Mouse (Mus musculus) gastrocnemius, adult 2 months (tissue): Measurements from ENCODE around the gene Pcx. TPM values are rescaled to one million over a fixed set of nuclear protein-coding genes. Genes with fewer than 3 reads are reported as not detected.
A peak's percentile ranks its signal among the peaks of the same experiment; 100 is the strongest.

Experiments
- DNase-seq: peaks from one replicate; pipeline ENCODE4 v3.0.0; 2022
- H3K27ac ChIP-seq: fragments of 200-600 bp; 2 replicates; pipeline ENCODE4 v1.8.1; 2022; ENCODE audit warnings: mild to moderate bottlenecking
- H3K4me3 ChIP-seq: fragments of 200-600 bp; 2 replicates; pipeline ENCODE4 v1.8.1; 2022; ENCODE audit warnings: mild to moderate bottlenecking, moderate library complexity
- CTCF ChIP-seq: fragments of 200-600 bp; IDR thresholded peaks from 2 replicates; pipeline ENCODE4 v1.8.1; 2022; ENCODE audit warnings: antibody characterized with exemption, mild to moderate bottlenecking, moderate library complexity
- intact Hi-C: fragments of 180-260 bp; cut with DNase I; formaldehyde crosslinking; loops from one replicate; pipeline ENCODE4 v1.15.1; 2025
- long read RNA-seq, 2 experiments: library from polyadenylated mRNA; stranded (forward); transcript quantifications; one replicate each; pipeline ENCODE4 v2.0.0; 2021
- total RNA-seq, 2 experiments: library from RNA; stranded (reverse); gene quantifications; 2 replicates each; pipeline ENCODE4 v1.2.3; 2021

Pcx gene
- 100 to 1,000 TPM in 1 of 2 experiments, 10 to 100 TPM in 1; 94.6 to 119 TPM for total RNA-seq
- long read RNA-seq, experiment 1, full-length matches to known transcripts: 148 of 244 reads
- long read RNA-seq, experiment 1, partial matches to known transcripts: 84 of 244 reads
- long read RNA-seq, experiment 1, other reads (novel, unspliced or antisense): 12 of 244 reads
- long read RNA-seq, experiment 2, full-length matches to known transcripts: 107 of 196 reads
- long read RNA-seq, experiment 2, partial matches to known transcripts: 77 of 196 reads
- long read RNA-seq, experiment 2, other reads (novel, unspliced or antisense): 12 of 196 reads

DNA sequence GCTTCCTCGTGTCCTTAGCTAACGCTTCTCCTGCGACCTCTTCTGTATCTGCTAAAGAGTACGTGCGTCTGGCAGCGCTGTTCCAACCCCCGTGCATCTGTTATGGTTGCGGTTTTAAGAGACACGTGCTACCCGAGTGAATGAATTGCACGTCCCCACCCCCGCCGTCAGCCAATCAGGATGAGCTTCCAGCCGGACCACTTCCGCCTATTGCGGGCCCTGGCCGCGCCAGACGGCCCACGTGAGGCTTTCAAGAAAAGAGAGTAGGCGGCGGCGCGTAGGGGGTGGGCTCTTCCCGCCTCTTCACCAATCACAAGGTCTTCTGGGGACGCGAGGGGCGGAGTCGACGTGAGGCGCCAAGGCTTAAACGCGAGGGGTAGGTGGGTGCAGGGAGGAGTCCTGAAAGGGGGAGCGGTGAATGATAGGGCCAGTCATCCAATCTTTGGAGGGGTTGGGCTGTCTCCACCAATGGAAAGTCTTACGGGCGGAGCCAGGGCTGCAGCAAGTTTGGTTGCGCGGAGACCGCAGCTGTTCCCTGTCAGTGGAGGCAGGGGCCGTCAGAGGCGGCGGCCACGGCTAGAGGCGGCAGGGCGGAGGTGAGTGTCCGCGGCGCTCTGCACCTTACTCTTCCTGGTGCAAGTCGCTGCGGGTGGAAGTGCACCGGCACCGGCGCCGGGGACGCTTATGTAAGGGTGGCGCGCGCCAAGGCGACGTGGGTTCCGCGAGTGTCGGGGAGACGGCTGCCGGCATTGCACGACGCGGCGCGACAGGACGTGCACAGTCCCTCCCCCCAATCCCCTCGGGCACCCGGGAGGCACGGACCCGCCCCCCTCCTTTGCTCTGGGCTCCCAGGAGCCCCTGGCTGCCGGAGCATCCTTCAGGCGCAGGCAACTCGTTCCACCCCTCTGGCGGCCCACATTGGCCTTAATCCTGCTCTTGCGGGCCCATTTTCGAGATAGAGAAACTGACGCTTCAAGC is at the start of gene Pcx:
Gene Pcx (plus strand): TSS at position 487 of the 978 bp plus-strand sequence.
- peak within 1 kb of the TSS; percentile 79 for H3K4me3 ChIP-seq
- H3K27ac ChIP-seq: peak within 1 kb of the TSS; percentile 98
- DNase-seq: peak; percentile 99
- intact Hi-C loops: loop anchor here (5.0 kb wide), 2 partner anchors 67 to 102 kb away; no protein-coding TSS in a partner anchor
- no peak for TF ChIP-seq CTCF

DNA sequence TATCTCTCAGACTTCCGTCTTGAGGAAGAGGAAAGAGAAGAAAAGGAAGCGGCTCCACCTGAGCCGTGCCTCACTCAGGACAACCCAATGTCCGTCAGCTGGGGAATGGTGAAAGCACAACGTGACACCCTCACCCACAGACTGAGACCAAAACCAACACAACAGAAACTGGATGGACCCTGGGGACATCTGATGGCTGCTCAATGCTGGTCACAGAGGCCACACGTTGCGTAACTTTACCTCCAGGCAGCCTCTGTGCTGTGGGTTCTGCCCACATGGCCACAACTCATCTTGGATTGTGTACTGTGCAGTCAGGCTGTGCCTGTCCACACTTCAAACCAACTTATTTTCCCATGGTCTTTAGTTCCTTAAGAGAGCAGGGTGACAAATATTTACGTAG is 48.3 kb upstream of the Pcx start:
- no peak overlapping the region for H3K4me3 ChIP-seq
- no peak for TF ChIP-seq CTCF
- intact Hi-C loops: no loop called here
- no peak overlapping the region for H3K27ac ChIP-seq
- DNase-seq: no peak

DNA sequence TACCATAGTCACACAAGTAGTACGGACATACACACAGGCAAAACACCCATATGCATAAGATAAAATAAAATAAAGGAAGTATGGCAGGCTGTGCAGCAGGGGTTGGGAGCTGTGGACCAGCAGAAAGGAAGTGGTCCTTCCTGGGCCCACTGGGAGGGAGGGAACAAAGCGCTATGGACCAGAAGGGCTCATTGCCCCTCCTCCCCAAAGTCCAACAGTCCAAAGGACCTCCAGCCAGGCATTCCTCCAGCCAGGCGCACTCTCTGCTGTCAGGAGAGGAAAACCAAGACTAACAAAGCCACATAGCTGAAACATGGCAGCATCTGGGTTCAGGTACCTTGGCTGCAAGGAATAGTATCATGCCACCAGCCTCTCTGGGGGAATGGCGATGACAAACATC is 45.6 kb upstream of the Pcx start:
- TF ChIP-seq CTCF: no peak
- Histone ChIP-seq H3K27ac (no peak overlapping the region), H3K4me3 (no peak overlapping the region)
- DNase-seq: no peak
- intact Hi-C loops: no loop called here

DNA sequence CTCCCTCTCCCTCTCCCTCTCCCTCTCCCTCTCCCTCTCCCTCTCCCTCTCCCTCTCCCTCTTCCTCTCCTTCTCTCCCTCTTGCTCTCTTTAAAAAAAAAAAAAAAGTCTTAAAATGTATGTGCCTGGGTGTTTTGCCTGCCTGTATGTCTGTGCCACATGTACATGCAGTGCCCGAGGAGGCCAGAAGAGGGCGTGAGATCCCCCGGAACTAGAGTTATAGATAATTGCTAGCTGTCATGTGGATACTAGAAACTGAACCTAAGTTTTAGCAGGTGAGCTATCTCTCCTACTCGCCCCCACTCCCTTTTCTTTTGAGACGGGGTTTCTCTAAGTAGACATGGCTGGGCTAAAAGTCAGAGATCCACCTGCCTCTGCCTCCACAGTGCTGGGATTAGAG is 41.9 kb upstream of the Pcx start:
- intact Hi-C loops: no loop called here
- Histone ChIP-seq H3K4me3 (no peak overlapping the region), H3K27ac (no peak overlapping the region)
- DNase-seq: no peak
- peak; percentile 41 for TF ChIP-seq CTCF

DNA sequence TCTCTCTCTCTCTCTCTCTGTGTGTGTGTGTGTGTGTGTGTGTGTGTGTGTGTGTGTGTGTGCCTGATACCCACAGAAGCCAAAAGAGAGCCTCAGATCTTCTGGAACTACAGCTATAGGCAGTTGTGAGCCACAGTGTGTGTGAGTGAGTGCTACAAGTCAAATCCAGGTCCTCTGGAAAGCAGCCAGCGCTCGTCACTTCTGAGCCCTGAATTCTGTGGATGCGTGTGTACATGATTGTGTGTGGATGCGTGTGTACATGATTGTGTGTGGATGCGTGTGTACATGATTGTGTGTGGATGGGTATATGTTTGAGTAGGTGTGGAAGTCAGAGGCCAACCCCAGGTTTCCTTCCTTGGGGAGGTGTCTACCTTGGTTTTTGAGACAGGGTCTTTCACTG is 36.7 kb upstream of the Pcx start:
- Histone ChIP-seq H3K27ac (no peak overlapping the region), H3K4me3 (no peak overlapping the region)
- intact Hi-C loops: no loop called here
- no peak for TF ChIP-seq CTCF
- no peak for DNase-seq

DNA sequence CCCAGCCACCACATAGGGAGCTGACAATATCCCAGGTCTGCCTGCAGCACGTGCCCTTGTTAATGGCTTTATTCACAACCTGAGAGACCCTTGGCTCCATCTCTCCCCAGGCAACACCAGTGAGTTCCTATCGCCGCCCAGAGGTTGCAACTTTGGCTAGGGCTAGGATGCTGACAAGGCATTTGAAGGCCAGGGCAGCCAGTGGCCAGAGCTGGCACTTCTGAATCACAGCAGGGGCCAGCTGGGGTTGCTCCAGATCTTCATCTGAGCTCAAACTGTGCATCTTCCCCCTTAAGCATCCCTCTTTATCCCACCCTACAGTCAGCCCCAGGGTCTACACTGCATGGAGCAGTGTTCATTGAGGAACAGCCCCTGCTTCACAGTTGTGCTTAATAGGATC is 35.5 kb upstream of the Pcx start:
- Histone ChIP-seq H3K27ac (no peak overlapping the region), H3K4me3 (no peak overlapping the region)
- peak; percentile 51 for DNase-seq
- intact Hi-C loops: no loop called here
- no peak for TF ChIP-seq CTCF

DNA sequence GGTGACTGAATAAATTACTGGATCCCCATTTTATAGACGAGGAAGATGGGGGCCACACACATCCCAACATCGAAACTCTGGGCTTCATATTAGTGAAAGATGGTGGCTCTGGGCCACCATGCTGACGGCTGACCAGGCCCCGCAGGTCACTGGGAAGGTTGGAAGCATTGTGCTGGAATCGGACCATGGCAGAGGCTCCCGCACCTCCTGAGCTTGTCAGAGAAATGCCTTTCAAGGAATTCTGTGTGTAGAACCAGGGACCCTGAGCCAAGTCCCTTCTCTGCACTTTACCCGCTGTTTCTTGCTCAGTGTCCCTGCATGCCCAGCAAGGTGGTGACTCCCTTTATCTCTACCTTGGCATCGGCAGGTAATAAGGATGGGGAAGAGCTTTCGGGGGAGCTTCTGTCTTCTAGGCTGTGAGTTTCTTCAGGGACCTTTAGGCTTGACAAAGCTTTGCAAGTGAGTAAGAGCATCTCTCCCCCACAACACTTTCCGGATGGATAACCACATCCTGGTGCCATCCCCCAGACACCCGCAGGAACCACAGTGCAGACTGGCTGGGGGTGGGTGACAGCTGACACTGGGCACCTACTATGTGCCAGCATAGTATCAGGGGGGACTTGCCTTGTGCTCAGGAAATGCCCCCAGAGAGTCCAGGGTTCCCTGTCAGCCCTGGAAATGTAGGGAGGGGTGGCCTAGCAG is 34.9 kb upstream of the Pcx start:
- Histone ChIP-seq H3K27ac (no peak overlapping the region), H3K4me3 (no peak overlapping the region)
- intact Hi-C loops: no loop called here
- no peak for TF ChIP-seq CTCF
- DNase-seq: no peak

DNA sequence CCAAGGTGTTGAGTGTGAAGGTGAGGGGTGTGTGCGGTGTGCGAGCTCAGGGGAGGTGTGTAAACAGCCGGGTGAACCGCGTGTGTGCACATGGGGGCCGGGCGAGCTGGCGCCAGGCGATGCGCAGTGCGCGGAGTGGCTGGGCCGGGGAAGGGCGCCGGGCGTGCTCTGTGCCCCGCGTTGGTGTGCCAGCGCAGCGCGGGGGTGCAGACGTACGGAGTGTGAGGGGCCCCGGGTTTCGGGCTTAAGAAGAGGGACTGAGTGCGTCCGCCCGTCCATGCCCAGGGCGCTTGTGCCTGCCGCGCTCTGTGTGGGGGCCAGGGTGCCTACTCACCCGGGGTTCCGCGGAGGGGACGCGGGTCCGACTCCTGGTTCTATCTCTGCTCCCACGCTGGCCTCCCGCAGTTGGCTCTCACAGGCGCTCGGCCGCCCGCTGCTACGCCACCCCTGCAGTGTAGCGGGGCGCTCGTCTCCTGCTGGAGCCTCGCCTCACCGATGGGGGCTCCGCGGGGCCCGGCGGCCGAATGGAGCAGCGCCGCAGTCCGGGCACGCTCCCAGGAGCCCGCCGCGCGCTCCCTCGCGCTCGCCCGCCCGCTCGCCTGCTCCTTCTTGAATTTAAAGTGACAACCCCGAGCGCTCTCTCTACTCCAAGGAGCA is 33.5 kb upstream of the Pcx start:
- peak; percentile 71 for DNase-seq
- Histone ChIP-seq H3K4me3 (peak overlapping the region; percentile 77), H3K27ac (peak overlapping the region; percentile 76)
- no peak for TF ChIP-seq CTCF
- intact Hi-C loops: no loop called here

DNA sequence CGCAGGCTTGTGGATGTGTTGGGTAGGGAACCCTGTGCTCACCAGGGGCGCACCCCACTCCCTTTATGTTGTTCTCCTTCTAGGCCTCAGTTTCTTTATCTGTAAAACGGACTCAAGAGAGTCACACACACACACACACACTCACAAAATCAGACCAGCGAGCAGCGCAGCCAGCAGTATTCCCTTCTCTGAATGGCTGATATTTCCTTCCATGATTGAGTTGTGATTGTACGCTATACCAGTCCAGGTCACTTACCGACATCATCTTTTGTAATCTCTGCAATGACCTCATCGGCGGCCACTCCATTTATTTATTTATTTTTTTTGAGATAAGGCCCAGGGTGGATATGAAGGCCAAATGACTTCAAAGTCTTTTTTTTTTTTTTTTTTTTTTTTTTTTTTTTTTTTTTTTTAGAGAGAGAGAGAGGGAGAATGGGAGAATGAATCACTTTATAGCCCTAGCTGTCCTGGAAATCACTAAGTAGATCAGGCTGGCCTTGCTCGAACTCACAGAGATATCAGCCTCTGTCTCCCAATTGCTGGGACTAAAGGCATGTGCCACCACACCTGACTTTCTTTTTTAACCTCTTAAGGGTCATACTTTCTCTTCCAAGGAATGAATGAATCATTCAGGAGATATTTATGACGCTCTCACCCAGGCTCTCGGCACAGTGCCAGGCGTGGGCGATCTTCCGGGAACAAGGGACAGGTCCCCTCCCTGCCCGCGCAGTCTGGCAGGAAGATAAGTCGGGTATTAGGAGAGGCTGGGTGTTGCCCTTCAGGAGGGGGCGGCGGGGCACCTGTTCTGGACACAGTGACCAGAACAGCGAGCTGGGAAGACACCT is 32.7 kb upstream of the Pcx start, which contains the start of gene Syt12:
Gene Syt12 (minus strand): TSS at position 103 of the 845 bp plus-strand sequence.
- TF ChIP-seq CTCF: no peak
- peak; percentile 55 for DNase-seq
- Histone ChIP-seq H3K4me3 (peak within 1 kb of the TSS; percentile 77), H3K27ac (peak within 1 kb of the TSS; percentile 76)
- intact Hi-C loops: no loop called here

DNA sequence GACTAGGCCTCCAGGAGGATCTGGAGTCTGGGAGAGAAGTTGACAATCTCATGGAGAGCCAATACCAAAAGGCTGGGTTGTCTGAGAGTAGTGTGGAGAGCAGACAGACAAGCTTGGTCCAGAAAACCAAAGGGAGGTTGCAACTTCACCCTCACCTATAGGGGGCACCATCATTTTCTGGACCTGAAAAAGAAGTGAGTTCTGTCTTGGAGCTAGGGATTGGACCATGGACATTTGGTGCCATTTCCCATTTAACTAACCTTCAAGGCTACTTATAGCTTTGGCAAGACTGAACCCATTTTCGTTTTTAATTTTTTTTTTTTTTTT is 32.1 kb upstream of the Pcx start:
- peak; percentile 38 for TF ChIP-seq CTCF
- no peak for DNase-seq
- no peak overlapping the region for H3K27ac ChIP-seq
- intact Hi-C loops: no loop called here
- H3K4me3 ChIP-seq: no peak overlapping the region; the same call in 1 of the 2 replicates

DNA sequence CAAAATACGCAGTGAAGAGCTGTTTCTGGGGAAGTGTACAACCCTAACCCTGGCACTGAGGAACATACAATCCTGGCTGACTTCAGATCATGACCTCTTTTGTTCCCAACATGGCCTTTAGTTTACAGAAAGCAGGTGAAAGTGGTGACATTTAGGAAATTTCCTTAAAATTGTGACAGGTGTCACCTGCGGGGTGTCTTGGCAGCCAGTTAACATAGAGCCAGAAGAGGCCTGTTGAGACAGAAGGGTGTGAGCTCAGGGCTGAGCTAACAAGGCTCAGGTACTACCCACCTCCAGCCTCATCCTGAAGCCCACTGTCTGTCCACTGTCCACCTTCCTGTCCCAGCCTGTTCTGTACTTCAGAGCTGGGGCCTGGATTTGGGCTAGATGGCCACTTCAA is 30.2 kb upstream of the Pcx start:
- Histone ChIP-seq H3K4me3 (no peak overlapping the region), H3K27ac (no peak overlapping the region)
- no peak for TF ChIP-seq CTCF
- intact Hi-C loops: no loop called here
- DNase-seq: no peak
